Mouse (Mus musculus) limb, embryonic 11.5 days (tissue): ENCODE results near the gene Zfp882. TPM values are rescaled to one million over a fixed set of nuclear protein-coding genes. Genes with fewer than 3 reads are reported as not detected.
"Not testable (repeated sequence)": the region's sequence is repeated elsewhere in the genome, so short reads cannot be mapped to it uniquely, and the experiment has no call there.

Experiments used
- ATAC-seq: fragments of 200-750 bp; cut with Nextera tagmentation; 2 replicates; pipeline ENCODE4 v1.8.0; 2017; ENCODE audit warnings: low read depth; ENCODE audit not compliant: insufficient number of reproducible peaks, low FRiP score, low TSS enrichment
- DNase-seq: peaks from one replicate; pipeline ENCODE4 v3.0.0-alpha.2; 2015; ENCODE audit warnings: low spot score
- H3K27ac ChIP-seq: fragments of 300-500 bp; sonication (generic); replicated peaks from 2 replicates; pipeline ENCODE4 v1.5.1; 2014; ENCODE audit warnings: low read depth, mild to moderate bottlenecking, low read length
- H3K27me3 ChIP-seq: fragments of 300-500 bp; sonication (generic); 2 replicates; pipeline ENCODE4 v1.6.1; 2014; ENCODE audit warnings: mild to moderate bottlenecking, low read length, mixed read lengths; ENCODE audit not compliant: control insufficient read depth, insufficient read depth
- H3K36me3 ChIP-seq: fragments of 300-500 bp; sonication (generic); 2 replicates; pipeline ENCODE4 v1.6.1; 2014; ENCODE audit warnings: mild to moderate bottlenecking, low read length, moderate library complexity, mixed read lengths; ENCODE audit not compliant: control insufficient read depth, insufficient read depth
- H3K4me1 ChIP-seq: fragments of 300-500 bp; sonication (generic); 2 replicates; pipeline ENCODE4 v1.6.1; 2014; ENCODE audit warnings: low read length, mixed read lengths; ENCODE audit not compliant: control insufficient read depth, insufficient read depth
- H3K4me2 ChIP-seq: fragments of 300-500 bp; sonication (generic); 2 replicates; pipeline ENCODE4 v1.6.1; 2014; ENCODE audit warnings: low read depth, mild to moderate bottlenecking, moderate library complexity; ENCODE audit not compliant: severe bottlenecking
- H3K4me3 ChIP-seq: fragments of 300-500 bp; sonication (generic); 2 replicates; pipeline ENCODE4 v1.5.1; 2014; ENCODE audit warnings: low read depth, low read length
- H3K9ac ChIP-seq: fragments of 300-500 bp; sonication (generic); 2 replicates; pipeline ENCODE4 v1.6.1; 2014; ENCODE audit warnings: mild to moderate bottlenecking, low read length
- H3K9me3 ChIP-seq: fragments of 300-500 bp; sonication (generic); 2 replicates; pipeline ENCODE4 v1.6.1; 2016; ENCODE audit warnings: low read length; ENCODE audit not compliant: control insufficient read depth
- WGBS: fragments of 180-500 bp; shearing (Covaris S2); extraction: QIAGEN DNeasy Blood & Tissue Kit; methylation state at CpG from one replicate; pipeline ENCODE4 v1.1.7; 2014; 5-methylcytosine and 5-hydroxymethylcytosine counted together
- polyA plus RNA-seq: library from polyadenylated mRNA; unstranded; fragments of >200 nt; fragmentation: Nextera tagmentation; extraction: Ambion mirVana; gene quantifications from 2 replicates; pipeline ENCODE4 v1.2.1, GENCODE M21; 2014

Gene Zfp882
- polyA plus RNA-seq, 1 experiment from 2014 or later = 5.4 TPM

GRCm38 (mm10) chr8:71912286-71912685 lies 3.9 kb downstream of the Zfp882 start:
- ATAC-seq = no peak
- Histone ChIP-seq H3K4me1 (no peaks in the 10 kb centered on the region), H3K36me3 (peaks cover 4% of the 10 kb centered on the region; the same call in 1 of the 2 replicates), H3K9ac (no peak overlapping the region), H3K4me2 (no peak overlapping the region), H3K27ac (no peak overlapping the region), H3K27me3 (no peaks in the 10 kb centered on the region), H3K4me3 (no peak overlapping the region), H3K9me3 (no peaks in the 10 kb centered on the region)
- WGBS = 87% methylated on average over 2 of the region's 2 CpGs
- DNase-seq = no peak

GRCm38 (mm10) chr8:71922567-71923401 lies 14.4 kb downstream of the Zfp882 start:
- peak; percentile 99 for ATAC-seq
- Histone ChIP-seq H3K27ac (peak overlapping the region; percentile 97), H3K9ac (peak overlapping the region; percentile 90), H3K4me2 (peak overlapping the region; percentile 52), H3K9me3 (no peaks in the 10 kb centered on the region), H3K4me1 (no peaks in the 10 kb centered on the region; the same call in 1 of the 2 replicates), H3K4me3 (peak overlapping the region; percentile 76), H3K36me3 (no peaks in the 10 kb centered on the region), H3K27me3 (no peaks in the 10 kb centered on the region)
- under 1% methylated on average over 57 of the region's 57 CpGs for WGBS
- peak; percentile 94 for DNase-seq

- Histone ChIP-seq H3K36me3 (peaks cover 12% of the 10 kb centered on the region), H3K27ac (no peak overlapping the region), H3K27me3 (no peaks in the 10 kb centered on the region), H3K9me3 (no peaks in the 10 kb centered on the region; the same call in 1 of the 2 replicates), H3K4me3 (no peak overlapping the region), H3K4me1 (no peaks in the 10 kb centered on the region; the same call in 1 of the 2 replicates), H3K4me2 (no peak overlapping the region), H3K9ac (no peak overlapping the region)
- no peak for DNase-seq
- ATAC-seq = no peak
- 95% methylated on average over 5 of the region's 5 CpGs for WGBS
Measured at GRCm38 (mm10) chr8:71925791-71926190, 17.4 kb downstream of the Zfp882 start.

- Histone ChIP-seq H3K4me1 (no peaks in the 10 kb centered on the region; the same call in 1 of the 2 replicates), H3K9me3 (no peaks in the 10 kb centered on the region; the same call in 1 of the 2 replicates), H3K9ac (no peak overlapping the region), H3K4me2 (no peak overlapping the region), H3K4me3 (no peak overlapping the region), H3K27ac (no peak overlapping the region), H3K36me3 (peaks cover 16% of the 10 kb centered on the region), H3K27me3 (no peaks in the 10 kb centered on the region)
- ATAC-seq (no peak), DNase-seq (no peak)
- 93% methylated on average over 3 of the region's 3 CpGs for WGBS
Measured at GRCm38 (mm10) chr8:71926551-71926950, 18.1 kb downstream of the Zfp882 start.

GRCm38 (mm10) chr8:71927779-71928178 lies 19.4 kb downstream of the Zfp882 start:
- H3K9ac ChIP-seq = no peak overlapping the region
- no peaks in the 10 kb centered on the region for H3K27me3 ChIP-seq
- H3K4me1 ChIP-seq = no peaks in the 10 kb centered on the region; the same call in 1 of the 2 replicates
- no peak overlapping the region for H3K4me2 ChIP-seq
- no peaks in the 10 kb centered on the region; the same call in 1 of the 2 replicates for H3K9me3 ChIP-seq
- peaks cover 17% of the 10 kb centered on the region for H3K36me3 ChIP-seq
- no peak overlapping the region for H3K27ac ChIP-seq
- H3K4me3 ChIP-seq = no peak overlapping the region
- ATAC-seq (no peak), DNase-seq (no peak)

- not testable (repeated sequence) for H3K4me3 ChIP-seq, H3K4me1 ChIP-seq, H3K9me3 ChIP-seq, H3K36me3 ChIP-seq, DNase-seq, H3K27ac ChIP-seq, ATAC-seq, H3K27me3 ChIP-seq, H3K9ac ChIP-seq, H3K4me2 ChIP-seq
- 83% methylated on average over 2 of the region's 2 CpGs for WGBS
Measured at GRCm38 (mm10) chr8:71938037-71938436, 29.6 kb downstream of the Zfp882 start.

- H3K9ac ChIP-seq = no peak overlapping the region
- H3K4me2 ChIP-seq = no peak overlapping the region
- H3K27ac ChIP-seq = no peak overlapping the region
- no peak overlapping the region for H3K4me3 ChIP-seq
- H3K27me3 ChIP-seq = no peaks in the 10 kb centered on the region
- DNase-seq (no peak), ATAC-seq (0 out of 2 replicates have a peak, but pooled peaks have one; percentile 51)
- no peaks in the 10 kb centered on the region for H3K36me3 ChIP-seq
- WGBS = 89% methylated on average over 2 of the region's 2 CpGs
- H3K9me3 ChIP-seq = no peaks in the 10 kb centered on the region
- H3K4me1 ChIP-seq = no peaks in the 10 kb centered on the region
Measured at GRCm38 (mm10) chr8:71940293-71941208, 32.1 kb downstream of the Zfp882 start.

- no peaks in the 10 kb centered on the region for H3K9me3 ChIP-seq
- no peak for ATAC-seq
- H3K4me1 ChIP-seq = no peaks in the 10 kb centered on the region
- no peaks in the 10 kb centered on the region for H3K27me3 ChIP-seq
- H3K4me2 ChIP-seq = no peak overlapping the region
- H3K9ac ChIP-seq = no peak overlapping the region
- no peaks in the 10 kb centered on the region for H3K36me3 ChIP-seq
- H3K27ac ChIP-seq = no peak overlapping the region
- H3K4me3 ChIP-seq = no peak overlapping the region
- DNase-seq = no peak
- WGBS = 88% methylated on average over 1 of the region's 1 CpGs
Measured at GRCm38 (mm10) chr8:71941776-71942175, 33.4 kb downstream of the Zfp882 start.
